Mouse (Mus musculus) liver, adult 2 months (tissue): ENCODE measurements around the gene Gpsm2. TPM values are rescaled to one million over a fixed set of nuclear protein-coding genes. Genes with fewer than 3 reads are reported as not detected.
A peak's percentile ranks its signal among the peaks of the same experiment; 100 is the strongest.

Source experiments
- DNase-seq: peaks from one replicate; pipeline ENCODE4 v3.0.0-alpha.2; 2011; ENCODE audit warnings: low read depth, low spot score; ENCODE audit errors: extremely low read depth
- H3K27ac ChIP-seq: fragments of 200-500 bp; replicated peaks from 2 replicates; pipeline ENCODE4 v1.5.1; 2012; ENCODE audit warnings: low read depth, mild to moderate bottlenecking, control low read depth, inconsistent platforms, low read length; ENCODE audit not compliant: insufficient read depth
- H3K27me3 ChIP-seq: fragments of 200-500 bp; 2 replicates; pipeline ENCODE4 v1.6.1; 2012; ENCODE audit warnings: mild to moderate bottlenecking, moderate library complexity, low read length, inconsistent platforms; ENCODE audit not compliant: control insufficient read depth, insufficient read depth
- H3K36me3 ChIP-seq: fragments of 200-500 bp; 2 replicates; pipeline ENCODE4 v1.6.1; 2012; ENCODE audit warnings: low read length, inconsistent platforms; ENCODE audit not compliant: control insufficient read depth, insufficient read depth
- H3K4me1 ChIP-seq: fragments of 200-500 bp; 2 replicates; pipeline ENCODE4 v1.6.1; 2011; ENCODE audit warnings: low read length; ENCODE audit not compliant: control insufficient read depth, insufficient read depth
- H3K4me3 ChIP-seq: fragments of 200-500 bp; 2 replicates; pipeline ENCODE4 v1.5.1; 2011; ENCODE audit warnings: low read depth, mild to moderate bottlenecking, control low read depth, low read length, moderate library complexity; ENCODE audit not compliant: insufficient read depth
- H3K79me2 ChIP-seq: fragments of 200-500 bp; 2 replicates; pipeline ENCODE4 v1.6.1; 2012; ENCODE audit warnings: inconsistent platforms, mild to moderate bottlenecking, low read length, moderate library complexity; ENCODE audit not compliant: control insufficient read depth, insufficient read depth
- H3K9ac ChIP-seq: fragments of 200-500 bp; 2 replicates; pipeline ENCODE4 v1.6.1; 2012; ENCODE audit warnings: low read depth, mild to moderate bottlenecking, control low read depth, inconsistent platforms, low read length
- CTCF ChIP-seq: fragments of 200-500 bp; IDR thresholded peaks from 2 replicates; pipeline ENCODE4 v1.5.1; 2011; ENCODE audit warnings: low read depth, low read length, control low read depth
- POLR2A ChIP-seq: fragments of 200-500 bp; IDR thresholded peaks from 2 replicates; pipeline ENCODE4 v1.6.1; 2011; ENCODE audit warnings: low read length, control low read depth; ENCODE audit not compliant: insufficient read depth; ENCODE audit errors: extremely low read depth
- WGBS: fragments of 180-500 bp; shearing (Covaris S2); methylation state at CpG from one replicate; pipeline ENCODE4 v1.1.7; 2018; 5-methylcytosine and 5-hydroxymethylcytosine counted together
- polyA plus RNA-seq: library from polyadenylated mRNA; depleted of rRNA; stranded (reverse); fragments of >200 nt; gene quantifications from 2 replicates; pipeline ENCODE4 v1.2.3, GENCODE M21; 2012
- total RNA-seq: library from RNA; depleted of rRNA; stranded (reverse); fragments of >200 nt; gene quantifications from 2 replicates; pipeline ENCODE4 v1.2.3, GENCODE M21; 2014

Gpsm2 gene
- total and polyA plus RNA-seq, 2 experiments: 2.4 to 10.9 TPM

DNA sequence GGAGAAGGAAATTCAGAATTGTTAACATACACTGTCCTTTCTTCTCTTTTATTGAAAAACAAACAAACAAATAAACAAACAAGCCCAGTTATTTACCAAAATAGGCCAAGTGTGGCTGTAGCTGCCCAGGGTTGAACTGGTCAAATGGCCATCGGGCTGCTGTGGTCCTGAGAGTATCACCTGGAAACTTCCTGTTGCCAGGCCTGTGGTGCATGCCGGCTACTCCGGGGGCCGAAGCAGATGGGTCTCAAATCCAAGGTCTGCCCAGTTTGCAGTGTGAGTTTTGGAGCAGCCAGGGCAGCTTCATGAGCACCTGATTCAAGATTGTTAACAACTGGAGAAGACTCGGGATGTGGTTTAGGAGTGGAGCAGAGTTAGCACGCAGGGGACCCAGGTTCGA, 43.4 kb upstream of the Gpsm2 start:
- no peak for DNase-seq
- TF ChIP-seq POLR2A: no peak
- no peak for TF ChIP-seq CTCF
- H3K36me3 ChIP-seq: no peaks in the 10 kb centered on the region
- no peaks in the 10 kb centered on the region for H3K4me1 ChIP-seq
- no peaks in the 10 kb centered on the region for H3K27me3 ChIP-seq
- no peak overlapping the region for H3K4me3 ChIP-seq
- H3K27ac ChIP-seq: no peak overlapping the region
- no peak overlapping the region for H3K9ac ChIP-seq
- H3K79me2 ChIP-seq: no peaks in the 10 kb centered on the region
- WGBS: 96% methylated on average over 7 of the region's 7 CpGs

DNA sequence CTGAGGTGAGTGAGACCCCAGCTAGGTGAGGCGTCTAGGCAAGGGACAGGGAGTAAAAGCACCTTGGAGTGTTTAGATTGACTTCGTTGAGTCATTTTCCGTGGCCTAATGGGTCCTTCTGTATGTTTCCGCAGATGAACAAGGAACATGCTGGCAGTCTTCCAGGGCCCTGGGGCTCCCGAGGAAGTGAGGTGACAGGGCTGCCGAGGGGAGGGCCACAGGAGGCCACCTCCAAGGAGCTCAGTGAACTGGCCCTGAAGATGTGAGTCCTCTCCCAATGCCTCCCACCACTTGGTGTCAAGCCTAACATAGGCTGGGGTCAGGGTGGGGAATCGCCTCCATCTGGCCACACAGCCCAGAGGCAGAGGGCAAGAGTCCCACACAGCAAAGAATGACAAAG, 42.9 kb upstream of the Gpsm2 start:
- no peak overlapping the region for H3K27ac ChIP-seq
- no peak for DNase-seq
- H3K36me3 ChIP-seq: no peaks in the 10 kb centered on the region
- no peak for TF ChIP-seq CTCF
- TF ChIP-seq POLR2A: no peak
- 60% methylated on average over 7 of the region's 7 CpGs for WGBS
- H3K9ac ChIP-seq: no peak overlapping the region
- H3K27me3 ChIP-seq: no peaks in the 10 kb centered on the region
- H3K4me3 ChIP-seq: no peak overlapping the region
- no peaks in the 10 kb centered on the region for H3K79me2 ChIP-seq
- no peaks in the 10 kb centered on the region for H3K4me1 ChIP-seq

DNA sequence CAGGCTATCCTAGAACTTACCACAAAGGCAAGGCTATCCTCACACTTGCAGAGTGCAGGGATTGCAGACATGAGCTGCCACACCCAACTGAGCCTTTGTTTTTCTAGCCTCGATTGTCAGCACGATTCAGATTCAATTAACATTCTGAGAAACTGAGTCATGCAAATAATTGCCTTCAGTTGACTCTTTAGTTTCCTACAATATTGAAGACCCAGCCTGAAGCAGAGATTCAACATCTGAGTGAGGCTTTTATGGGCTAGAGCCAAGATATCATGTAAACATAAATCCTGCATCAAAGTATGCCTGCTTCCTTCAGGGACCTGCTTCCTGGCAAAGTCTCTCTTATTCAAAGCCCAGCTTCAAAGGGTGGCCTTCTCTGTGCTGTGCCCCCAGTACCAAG, 41.6 kb upstream of the Gpsm2 start:
- Histone ChIP-seq H3K4me3 (no peak overlapping the region), H3K79me2 (no peaks in the 10 kb centered on the region), H3K36me3 (no peaks in the 10 kb centered on the region), H3K4me1 (no peaks in the 10 kb centered on the region), H3K9ac (no peak overlapping the region), H3K27me3 (no peaks in the 10 kb centered on the region), H3K27ac (no peak overlapping the region)
- 80% methylated on average over 2 of the region's 2 CpGs for WGBS
- TF ChIP-seq CTCF (no peak), POLR2A (no peak)
- DNase-seq: no peak

DNA sequence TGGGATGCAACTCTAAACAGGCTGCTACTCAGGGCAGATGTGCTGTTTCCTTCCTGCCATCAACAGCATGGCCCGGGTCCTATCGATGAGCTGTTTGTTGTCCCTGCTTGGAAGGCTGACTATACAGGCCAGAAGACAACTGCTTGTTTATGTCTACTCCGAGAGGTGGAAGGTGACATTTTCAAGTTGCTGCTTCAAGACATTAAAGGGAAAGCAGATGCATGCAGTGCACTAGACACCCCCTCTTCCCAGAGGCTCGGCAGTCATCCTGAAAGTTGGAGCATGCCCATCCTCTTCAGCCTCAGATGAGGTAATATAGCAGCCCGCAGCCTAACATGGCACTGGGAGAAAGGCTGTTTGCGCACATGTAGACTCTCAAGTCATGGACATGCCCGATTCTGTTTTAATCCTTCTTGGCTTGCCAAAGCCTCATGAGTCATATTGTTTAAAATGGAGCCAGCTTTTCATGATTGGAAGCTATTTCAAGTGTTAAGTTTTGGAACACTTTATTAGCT, 40.5 kb upstream of the Gpsm2 start:
- no peak for TF ChIP-seq CTCF
- no peak for TF ChIP-seq POLR2A
- Histone ChIP-seq H3K36me3 (no peaks in the 10 kb centered on the region), H3K27me3 (no peaks in the 10 kb centered on the region), H3K4me1 (no peaks in the 10 kb centered on the region), H3K79me2 (no peaks in the 10 kb centered on the region), H3K4me3 (no peak overlapping the region), H3K27ac (no peak overlapping the region), H3K9ac (no peak overlapping the region)
- DNase-seq: no peak
- 80% methylated on average over 7 of the region's 7 CpGs for WGBS

DNA sequence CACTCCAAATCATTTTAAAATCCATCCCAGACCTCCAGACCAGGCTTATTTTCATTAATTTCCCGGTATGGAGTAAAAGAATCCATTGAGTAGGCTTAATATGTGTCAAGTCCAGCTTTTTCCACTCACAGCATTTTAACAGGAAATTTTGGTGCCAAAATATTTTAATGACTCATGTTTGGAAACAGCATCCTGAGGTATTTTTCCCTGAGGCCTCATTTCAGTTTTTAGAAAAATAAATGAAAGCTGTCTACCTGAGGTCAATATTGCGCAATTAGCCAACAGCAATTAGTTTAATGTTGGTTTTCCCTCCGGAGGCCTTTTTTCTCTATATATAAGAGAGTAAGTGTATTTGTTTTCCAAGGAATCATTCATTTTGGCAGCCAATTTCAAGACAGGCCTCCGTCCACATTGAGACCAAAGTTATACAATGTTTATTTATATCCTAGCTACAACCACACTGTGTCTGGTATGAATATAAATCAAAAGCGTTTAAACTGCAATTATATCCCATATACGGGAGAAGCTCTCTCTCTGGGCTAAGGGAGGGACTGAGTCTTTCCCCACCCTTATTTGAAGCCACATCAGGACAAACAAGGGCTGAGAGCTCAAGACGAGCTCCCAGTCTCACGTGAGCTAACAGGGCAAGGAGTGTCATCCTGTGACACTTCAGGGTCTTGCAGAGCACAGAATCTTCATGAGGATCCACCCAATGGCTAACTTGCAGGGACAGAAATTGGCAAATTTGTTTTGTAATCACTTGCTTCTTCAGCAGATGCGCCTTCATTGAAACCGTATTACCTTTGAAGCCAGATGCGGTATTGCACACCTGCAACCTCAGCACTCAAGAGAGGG, 37.7 kb upstream of the Gpsm2 start:
- Histone ChIP-seq H3K4me3 (no peak overlapping the region), H3K9ac (no peak overlapping the region), H3K36me3 (no peaks in the 10 kb centered on the region), H3K4me1 (no peaks in the 10 kb centered on the region), H3K79me2 (no peaks in the 10 kb centered on the region), H3K27me3 (no peaks in the 10 kb centered on the region), H3K27ac (no peak overlapping the region)
- 71% methylated on average over 11 of the region's 11 CpGs for WGBS
- no peak for TF ChIP-seq CTCF
- DNase-seq: peak; percentile 10

DNA sequence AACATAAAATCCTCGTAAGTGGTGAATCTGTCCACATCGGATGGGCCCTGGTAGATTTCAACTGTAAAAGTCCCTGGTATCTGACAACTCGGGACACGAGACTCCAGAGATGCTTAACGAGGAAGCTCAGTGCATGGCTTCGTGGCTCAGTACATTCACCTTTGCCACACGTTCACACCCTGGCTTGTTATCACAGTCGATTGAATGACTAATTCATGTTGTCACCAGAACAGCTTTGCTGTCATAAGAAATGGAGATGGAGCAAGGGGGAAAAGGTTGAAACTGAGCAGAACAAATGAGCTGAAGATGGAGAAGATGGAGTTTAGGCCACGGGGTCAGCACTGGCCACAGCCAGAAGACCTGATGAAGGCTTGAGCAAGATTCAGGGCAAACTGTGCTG, 35.5 kb upstream of the Gpsm2 start:
- no peak overlapping the region for H3K4me3 ChIP-seq
- no peaks in the 10 kb centered on the region for H3K4me1 ChIP-seq
- no peak for DNase-seq
- TF ChIP-seq CTCF (no peak), POLR2A (no peak)
- no peaks in the 10 kb centered on the region for H3K36me3 ChIP-seq
- no peak overlapping the region for H3K27ac ChIP-seq
- H3K9ac ChIP-seq: no peak overlapping the region
- no peaks in the 10 kb centered on the region for H3K27me3 ChIP-seq
- H3K79me2 ChIP-seq: no peaks in the 10 kb centered on the region
- 86% methylated on average over 9 of the region's 9 CpGs for WGBS
